Mouse (Mus musculus) MEL (cell line): ENCODE data around the gene Sim2.

ENCODE experiments used
- E2F4 ChIP-seq: IDR thresholded peaks from 2 replicates; pipeline ENCODE4 v1.6.1; 2011; ENCODE audit warnings: low read depth, low read length, improper control_type of control experiment, borderline replicate concordance
- GATA1 ChIP-seq: IDR thresholded peaks from 2 replicates; pipeline ENCODE4 v1.6.1; 2011; ENCODE audit warnings: low read depth, low read length, improper control_type of control experiment
- HCFC1 ChIP-seq: IDR thresholded peaks from 2 replicates; pipeline ENCODE4 v1.6.1; 2012; ENCODE audit warnings: low read depth, mild to moderate bottlenecking, inconsistent platforms, low read length, improper control_type of control experiment, moderate library complexity
- MAX ChIP-seq: IDR thresholded peaks from 2 replicates; pipeline ENCODE4 v1.6.1; 2011; ENCODE audit warnings: low read length, improper control_type of control experiment
- MEF2A ChIP-seq: IDR thresholded peaks from 2 replicates; pipeline ENCODE4 v1.6.1; 2014; ENCODE audit warnings: low read depth, mild to moderate bottlenecking, inconsistent platforms, low read length, improper control_type of control experiment; ENCODE audit not compliant: poor library complexity, insufficient replicate concordance, severe bottlenecking; ENCODE audit errors: extremely low read depth
- POLR2A ChIP-seq, 2 experiments: IDR thresholded peaks; 2 replicates each; pipeline ENCODE4 v1.6.1; 2011 to 2012; ENCODE audit warnings: low read length in 2 of 2, mild to moderate bottlenecking in 2 of 2, control low read depth in 1 of 2, improper control_type of control experiment in 1 of 2, low read depth in 1 of 2, moderate library complexity in 1 of 2; ENCODE audit not compliant: control insufficient read depth in 1 of 2, insufficient read depth in 1 of 2, poor library complexity in 1 of 2

- TF ChIP-seq POLR2A (IDR thresholded peaks at IDR 0.05; ENCODE audit: control insufficient read depth in 1 of 2, insufficient read depth in 1 of 2, low read depth in 1 of 2, low read length in 2 of 2, poor library complexity in 1 of 2): no peak
- no peak for TF ChIP-seq E2F4
- no peak for TF ChIP-seq MAX
- TF ChIP-seq HCFC1: no peak
- no peak for TF ChIP-seq MEF2A
- no peak for TF ChIP-seq GATA1
These were observed 85.5 kb downstream of the Sim2 start for GRCm38 (mm10) chr16:94170218-94170617.
